Mouse (Mus musculus) hindbrain, embryonic 13.5 days (tissue): Measurements from ENCODE around the gene Irf8. TPM values are rescaled to one million over a fixed set of nuclear protein-coding genes. Genes with fewer than 3 reads are reported as not detected.
"Not testable (repeated sequence)": the region's sequence is repeated elsewhere in the genome, so short reads cannot be mapped to it uniquely, and the experiment has no call there.

ENCODE experiments used
- ATAC-seq: fragments of 200-750 bp; cut with Nextera tagmentation; 2 replicates; pipeline ENCODE4 v1.8.0; 2017; ENCODE audit warnings: moderate TSS enrichment; ENCODE audit not compliant: low FRiP score
- H3K27ac ChIP-seq: fragments of 300-500 bp; sonication (generic); 2 replicates; pipeline ENCODE4 v1.5.1; 2015; ENCODE audit warnings: inconsistent platforms, mild to moderate bottlenecking, moderate library complexity
- H3K27me3 ChIP-seq: fragments of 300-500 bp; sonication (generic); 2 replicates; pipeline ENCODE4 v1.6.1; 2015; ENCODE audit warnings: mild to moderate bottlenecking, inconsistent platforms
- H3K36me3 ChIP-seq: fragments of 300-500 bp; sonication (generic); 2 replicates; pipeline ENCODE4 v1.6.1; 2015; ENCODE audit warnings: mild to moderate bottlenecking, inconsistent platforms
- H3K4me1 ChIP-seq: fragments of 300-500 bp; sonication (generic); replicated peaks from 2 replicates; pipeline ENCODE4 v1.6.1; 2015; ENCODE audit warnings: inconsistent platforms
- H3K4me2 ChIP-seq: fragments of 300-500 bp; sonication (generic); 2 replicates; pipeline ENCODE4 v1.6.1; 2015; ENCODE audit warnings: inconsistent platforms, mild to moderate bottlenecking, moderate library complexity
- H3K4me3 ChIP-seq: fragments of 300-500 bp; sonication (generic); 2 replicates; pipeline ENCODE4 v1.5.1; 2015; ENCODE audit warnings: mild to moderate bottlenecking, inconsistent platforms
- H3K9ac ChIP-seq: fragments of 300-500 bp; sonication (generic); 2 replicates; pipeline ENCODE4 v1.6.1; 2015; ENCODE audit warnings: mild to moderate bottlenecking, inconsistent platforms
- H3K9me3 ChIP-seq: fragments of 300-500 bp; sonication (generic); 2 replicates; pipeline ENCODE4 v1.6.1; 2016; ENCODE audit warnings: inconsistent platforms
- WGBS: fragments of 180-500 bp; shearing (Covaris S2); methylation state at CpG from one replicate; pipeline ENCODE4 v1.1.7; 2015; 5-methylcytosine and 5-hydroxymethylcytosine counted together
- polyA plus RNA-seq: library from polyadenylated mRNA; unstranded; fragments of >200 nt; fragmentation: Nextera tagmentation; extraction: Ambion mirVana; gene quantifications from 2 replicates; pipeline ENCODE4 v1.2.1, GENCODE M21; 2015

The Irf8 gene
- polyA plus RNA-seq, 1 experiment from 2014 or later: 4.2 TPM

- Histone ChIP-seq H3K4me1 (no peaks in the 10 kb centered on the region), H3K9ac (no peak overlapping the region), H3K9me3 (no peaks in the 10 kb centered on the region), H3K4me3 (no peak overlapping the region), H3K4me2 (no peak overlapping the region), H3K36me3 (no peaks in the 10 kb centered on the region), H3K27me3 (peaks cover 4% of the 10 kb centered on the region; the same call in 1 of the 2 replicates), H3K27ac (no peak overlapping the region)
- WGBS: 44% methylated on average over 5 of the region's 5 CpGs
- ATAC-seq: no peak
These were observed 51.5 kb downstream of the Irf8 start for GRCm38 (mm10) chr8:120787631-120788030.

GRCm38 (mm10) chr8:120792710-120793109 is 56.6 kb downstream of the Irf8 start:
- 89% methylated on average over 15 of the region's 15 CpGs for WGBS
- Histone ChIP-seq H3K4me1 (no peaks in the 10 kb centered on the region), H3K9me3 (no peaks in the 10 kb centered on the region), H3K27me3 (0 out of 2 replicates have a peak, but pooled peaks cover 4% of the 10 kb centered on the region), H3K9ac (no peak overlapping the region), H3K4me2 (no peak overlapping the region), H3K4me3 (no peak overlapping the region), H3K27ac (no peak overlapping the region), H3K36me3 (no peaks in the 10 kb centered on the region)
- ATAC-seq: no peak

- Histone ChIP-seq H3K9ac (no peak overlapping the region), H3K4me1 (peaks cover 6% of the 10 kb centered on the region; the same call in 1 of the 2 replicates), H3K9me3 (no peaks in the 10 kb centered on the region), H3K4me2 (no peak overlapping the region), H3K27ac (no peak overlapping the region), H3K4me3 (no peak overlapping the region), H3K36me3 (no peaks in the 10 kb centered on the region), H3K27me3 (peaks cover 17% of the 10 kb centered on the region)
- 43% methylated on average over 9 of the region's 9 CpGs for WGBS
- 0 out of 2 replicates have a peak, but pooled peaks have one; percentile 46 for ATAC-seq
These were observed 59.9 kb downstream of the Irf8 start for GRCm38 (mm10) chr8:120795944-120796635.

- no peak for ATAC-seq
- Histone ChIP-seq H3K36me3 (no peaks in the 10 kb centered on the region), H3K27ac (no peak overlapping the region), H3K4me3 (no peak overlapping the region), H3K9ac (no peak overlapping the region), H3K4me1 (peaks cover 6% of the 10 kb centered on the region; the same call in 1 of the 2 replicates), H3K27me3 (peaks cover 28% of the 10 kb centered on the region), H3K4me2 (no peak overlapping the region), H3K9me3 (no peaks in the 10 kb centered on the region)
- 86% methylated on average over 9 of the region's 9 CpGs for WGBS
These were observed 61.0 kb downstream of the Irf8 start for GRCm38 (mm10) chr8:120797019-120797727.

- H3K4me3 ChIP-seq: 0 out of 2 replicates have a peak overlapping the region, but pooled peaks have one; percentile 9
- peaks cover 6% of the 10 kb centered on the region; the same call in 1 of the 2 replicates for H3K4me1 ChIP-seq
- H3K27ac ChIP-seq: no peak overlapping the region
- no peaks in the 10 kb centered on the region for H3K9me3 ChIP-seq
- WGBS: 4% methylated on average over 17 of the region's 17 CpGs
- 0 out of 2 replicates have a peak, but pooled peaks have one; percentile 32 for ATAC-seq
- H3K27me3 ChIP-seq: peaks cover 44% of the 10 kb centered on the region
- peak overlapping the region; percentile 53; the same call in 1 of the 2 replicates for H3K9ac ChIP-seq
- no peaks in the 10 kb centered on the region for H3K36me3 ChIP-seq
- H3K4me2 ChIP-seq: peak overlapping the region; percentile 43
These were observed 64.2 kb downstream of the Irf8 start for GRCm38 (mm10) chr8:120800308-120800865.

GRCm38 (mm10) chr8:120803661-120804375 is 67.7 kb downstream of the Irf8 start:
- H3K27ac ChIP-seq, H3K36me3 ChIP-seq, H3K9ac ChIP-seq, H3K4me2 ChIP-seq, ATAC-seq, H3K9me3 ChIP-seq, H3K4me1 ChIP-seq, H3K4me3 ChIP-seq: not testable (repeated sequence)
- peaks cover 46% of the 10 kb centered on the region for H3K27me3 ChIP-seq
- WGBS: 56% methylated on average over 6 of the region's 6 CpGs

GRCm38 (mm10) chr8:120804741-120805140 is 68.6 kb downstream of the Irf8 start:
- Histone ChIP-seq H3K4me1 (peaks cover 6% of the 10 kb centered on the region; the same call in 1 of the 2 replicates), H3K9ac (no peak overlapping the region), H3K4me3 (no peak overlapping the region), H3K9me3 (no peaks in the 10 kb centered on the region), H3K27ac (no peak overlapping the region), H3K36me3 (no peaks in the 10 kb centered on the region), H3K4me2 (no peak overlapping the region), H3K27me3 (peaks cover 47% of the 10 kb centered on the region)
- WGBS: 82% methylated on average over 3 of the region's 3 CpGs
- no peak for ATAC-seq

Other genes with a start within 250 kb of the Irf8 start
- 23.1 and 24.5 TPM in 2 replicates for gene Gins2, start 147.1 kb upstream of the Irf8 start, polyA plus RNA-seq
- 8.9 and 11.0 TPM in 2 replicates for gene 1190005I06Rik, start 88.7 kb upstream of the Irf8 start, polyA plus RNA-seq
- gene Gm27021, start 68.3 kb upstream of the Irf8 start, polyA plus RNA-seq: 5.2 and 6.0 TPM in 2 replicates
- 1,116 and 1,159 TPM in 2 replicates for gene Cox4i1, start 68.1 kb upstream of the Irf8 start, polyA plus RNA-seq
- gene Emc8, start 67.8 kb upstream of the Irf8 start, polyA plus RNA-seq: 135 and 150 TPM in 2 replicates